Mouse (Mus musculus) myocyte (in vitro differentiated cells): Measurements from ENCODE around the gene Dhx15.

Experiments
- CEBPB ChIP-seq: IDR thresholded peaks from 2 replicates; pipeline ENCODE4 v1.6.1; 2011; ENCODE audit warnings: mild to moderate bottlenecking, moderate library complexity; ENCODE audit not compliant: poor library complexity, insufficient read depth, severe bottlenecking
- E2F4 ChIP-seq: IDR thresholded peaks from one replicate; pipeline ENCODE4 v1.6.1; 2011; ENCODE audit warnings: mild to moderate bottlenecking, control low read depth, moderate library complexity; ENCODE audit not compliant: insufficient read depth
- MAX ChIP-seq: IDR thresholded peaks from one replicate; pipeline ENCODE4 v1.6.1; 2011; ENCODE audit warnings: low read depth, mild to moderate bottlenecking, control low read depth
- MYOD1 ChIP-seq, 3 experiments: IDR thresholded peaks; one replicate each; pipeline ENCODE4 v1.6.1; 2011; ENCODE audit warnings: control low read depth in 2 of 3, low read depth in 2 of 3, mild to moderate bottlenecking in 2 of 3, moderate library complexity in 1 of 3; ENCODE audit not compliant: insufficient read length in 2 of 3, control insufficient read depth in 1 of 3
- MYOG ChIP-seq, 3 experiments: IDR thresholded peaks; one replicate each; pipeline ENCODE4 v1.6.1; 2011; ENCODE audit warnings: control low read depth in 2 of 3, low read depth in 2 of 3, mild to moderate bottlenecking in 2 of 3; ENCODE audit not compliant: insufficient read length in 2 of 3, control insufficient read depth in 1 of 3, insufficient read depth in 1 of 3
- POLR2A ChIP-seq: IDR thresholded peaks from one replicate; pipeline ENCODE4 v1.6.1; 2011; ENCODE audit warnings: low read depth, mild to moderate bottlenecking, control low read depth, moderate library complexity; ENCODE audit not compliant: insufficient read length
- POLR2AphosphoS2 ChIP-seq: IDR thresholded peaks from one replicate; pipeline ENCODE4 v1.6.1; 2011; ENCODE audit warnings: low read depth, control low read depth; ENCODE audit not compliant: insufficient read length
- REST ChIP-seq: IDR thresholded peaks from one replicate; pipeline ENCODE4 v1.6.1; 2011; ENCODE audit warnings: mild to moderate bottlenecking, control low read depth, moderate library complexity; ENCODE audit not compliant: insufficient read depth, insufficient read length
- SRF ChIP-seq: IDR thresholded peaks from one replicate; pipeline ENCODE4 v1.6.1; 2011; ENCODE audit warnings: low read depth; ENCODE audit not compliant: control insufficient read depth, insufficient read length
- TCF12 ChIP-seq: IDR thresholded peaks from one replicate; pipeline ENCODE4 v1.6.1; 2011; ENCODE audit warnings: mild to moderate bottlenecking, control low read depth; ENCODE audit not compliant: poor library complexity, insufficient read depth, severe bottlenecking
- USF1 ChIP-seq: IDR thresholded peaks from one replicate; pipeline ENCODE4 v1.6.1; 2011; ENCODE audit warnings: low read depth, mild to moderate bottlenecking, control low read depth, moderate library complexity

- TF ChIP-seq POLR2A (no peak), MYOD1 (IDR thresholded peaks at IDR 0.05; ENCODE audit: control insufficient read depth in 1 of 3, insufficient read length in 2 of 3, low read depth in 2 of 3) (no peak), TCF12 (no peak), E2F4 (no peak), POLR2AphosphoS2 (no peak), USF1 (no peak), MAX (no peak), REST (no peak), CEBPB (no peak), SRF (no peak), MYOG (IDR thresholded peaks at IDR 0.05; ENCODE audit: control insufficient read depth in 1 of 3, insufficient read depth in 1 of 3, insufficient read length in 2 of 3, low read depth in 2 of 3) (no peak)
These were observed 41.2 kb downstream of the Dhx15 start for GRCm38 (mm10) chr5:52149138-52149537.
